Mouse (Mus musculus): ENCODE data around the gene Nup54.

Gene Nup54

GRCm38 (mm10) chr5:92411461-92412140 lies 23.4 kb downstream of the Nup54 start:
- DNase-seq = no peak

GRCm38 (mm10) chr5:92410486-92410885 lies 24.5 kb downstream of the Nup54 start:
- no peak for DNase-seq

GRCm38 (mm10) chr5:92409361-92410155 lies 25.5 kb downstream of the Nup54 start:
- DNase-seq = no peak

- no peak for DNase-seq
Measured at GRCm38 (mm10) chr5:92404400-92404678, 30.7 kb downstream of the Nup54 start.

GRCm38 (mm10) chr5:92403562-92404399 lies 31.2 kb downstream of the Nup54 start:
- DNase-seq = no peak

GRCm38 (mm10) chr5:92402816-92403215 lies 32.2 kb downstream of the Nup54 start:
- no peak for DNase-seq

GRCm38 (mm10) chr5:92398153-92398552 lies 36.9 kb downstream of the Nup54 start:
- peak; percentile 53 for DNase-seq

- DNase-seq = no peak
Measured at GRCm38 (mm10) chr5:92396476-92396875, 38.5 kb downstream of the Nup54 start.

- DNase-seq = no peak
Measured at GRCm38 (mm10) chr5:92395764-92396163, 39.3 kb downstream of the Nup54 start.

- DNase-seq = no peak
Measured at GRCm38 (mm10) chr5:92393863-92394262, 41.2 kb downstream of the Nup54 start.

- DNase-seq = no peak
Measured at GRCm38 (mm10) chr5:92392542-92392941, 42.5 kb downstream of the Nup54 start.

GRCm38 (mm10) chr5:92390615-92391014 lies 44.4 kb downstream of the Nup54 start:
- peak; percentile 30 for DNase-seq

- DNase-seq = no peak
Measured at GRCm38 (mm10) chr5:92389977-92390376, 45.0 kb downstream of the Nup54 start.

GRCm38 (mm10) chr5:92387433-92387832 lies 47.6 kb downstream of the Nup54 start:
- no peak for DNase-seq

GRCm38 (mm10) chr5:92386643-92387042 lies 48.4 kb downstream of the Nup54 start:
- DNase-seq = no peak

GRCm38 (mm10) chr5:92386102-92386501 lies 48.9 kb downstream of the Nup54 start:
- no peak for DNase-seq

GRCm38 (mm10) chr5:92384855-92385254 lies 50.2 kb downstream of the Nup54 start:
- no peak for DNase-seq

GRCm38 (mm10) chr5:92383747-92384146 lies 51.3 kb downstream of the Nup54 start:
- DNase-seq = no peak

- no peak for DNase-seq
Measured at GRCm38 (mm10) chr5:92382349-92382679, 52.7 kb downstream of the Nup54 start.

GRCm38 (mm10) chr5:92381550-92382348 lies 53.3 kb downstream of the Nup54 start:
- DNase-seq = peak; percentile 72

- DNase-seq = no peak
Measured at GRCm38 (mm10) chr5:92376795-92377405, 58.1 kb downstream of the Nup54 start.

- DNase-seq = no peak
Measured at GRCm38 (mm10) chr5:92375368-92375767, 59.7 kb downstream of the Nup54 start.
